ENCODE assay signal across 9 mouse cellular contexts in genomic region chr6:60201548-60201947, GRCm38 (mm10).
DNase-seq lines count a peak whose midpoint lies in the region; ATAC-seq and TF ChIP-seq lines count a peak whose summit lies in the region.
"Had no signal": no experiment of that assay in that cellular context is flagged by ENCODE, and none has a peak within 500 bp of the region (broad histone marks: within the 10 kb centered on the region; RNA-seq: fewer than 3 reads in every experiment).

No protein-coding gene starts in this region.

- no peaks in the 10 kb centered on the region for H3K4me1 ChIP-seq in lung, postnatal 0 days (ENCODE audit: insufficient read depth, low read depth, low read length)
- H3K4me1 ChIP-seq: heart, embryonic 15.5 days had no signal

- H3K4me2 ChIP-seq in lung, postnatal 0 days (replicated peaks; ENCODE audit: low read depth, low read length), result no peak overlapping the region
- H3K4me2 ChIP-seq: heart, embryonic 15.5 days had no signal

- no peaks in the 10 kb centered on the region for H3K9me3 ChIP-seq in lung, postnatal 0 days (ENCODE audit: low read length)
- H3K9me3 ChIP-seq: heart, embryonic 15.5 days had no signal

- peak; percentile 25 for TF ChIP-seq CTCF in lung, postnatal 0 days (IDR thresholded peaks at IDR 0.05)

- H3K27me3 ChIP-seq in lung, postnatal 0 days (replicated peaks; ENCODE audit: insufficient read depth, low read length), result no peaks in the 10 kb centered on the region
- H3K27me3 ChIP-seq: heart, embryonic 15.5 days had no signal

- peak; percentile 26 for DNase-seq in adrenal gland, postnatal 10 days
- no peak for DNase-seq in adrenal gland, adult 8-10 months
- DNase-seq in lung, postnatal 0 days (ENCODE audit: low spot score), result no peak
- no peak for DNase-seq in lung, postnatal 25 days (ENCODE audit: low spot score)
- DNase-seq in cerebellum, postnatal 14 days, result peak; percentile 6 to 30
- peak; percentile 3 to 54 for DNase-seq in kidney, postnatal 36 days
- peak; percentile 24 for DNase-seq in retina, postnatal 7 days (ENCODE audit: low read depth, low spot score)
- no peak for DNase-seq in spleen, postnatal 14 days (ENCODE audit: low spot score in 2 of 2)

- 73% methylated on average over 10 of the region's 10 CpGs for WGBS in lung, postnatal 0 days

- no peaks in the 10 kb centered on the region for H3K36me3 ChIP-seq in lung, postnatal 0 days (ENCODE audit: insufficient read depth, low read length)
- H3K36me3 ChIP-seq: heart, embryonic 15.5 days had no signal

- ATAC-seq in lung, postnatal 0 days, result no peak

- H3K4me3 ChIP-seq in lung, postnatal 0 days (ENCODE audit: low read depth, low read length), result no peak overlapping the region
- H3K4me3 ChIP-seq: heart, embryonic 15.5 days had no signal

- no peak for TF ChIP-seq EP300 in lung, postnatal 0 days (IDR thresholded peaks at IDR 0.05)

- H3K27ac ChIP-seq in lung, postnatal 0 days (ENCODE audit: low read length), result no peak overlapping the region
- H3K27ac ChIP-seq: heart, embryonic 15.5 days had no signal

- H3K9ac ChIP-seq in lung, postnatal 0 days (replicated peaks; ENCODE audit: low read depth), result no peak overlapping the region
- H3K9ac ChIP-seq: heart, embryonic 15.5 days had no signal

Comparison
In these comparisons a context has a peak if more than half of its experiments do, and no peak if none do; other contexts are left out.
1. DNase-seq: peak in adrenal gland, postnatal 10 days (single experiment), cerebellum, postnatal 14 days (2 of 2), kidney, postnatal 36 days (2 of 2) and retina, postnatal 7 days (single experiment); none in adrenal gland, adult 8-10 months (single experiment), lung, postnatal 0 days (single experiment), lung, postnatal 25 days (single experiment) and spleen, postnatal 14 days (0 of 2).